Mouse (Mus musculus) thymus, adult 2 months (tissue): ENCODE data around the gene Jarid2. TPM values are rescaled to one million over a fixed set of nuclear protein-coding genes. Genes with fewer than 3 reads are reported as not detected.

Source experiments
- DNase-seq: peaks from one replicate; pipeline ENCODE4 v3.0.0; 2021
- H3K27ac ChIP-seq: fragments of 200-500 bp; 2 replicates; pipeline ENCODE4 v1.5.1; 2012; ENCODE audit warnings: low read length, control low read depth; ENCODE audit not compliant: control insufficient read depth, insufficient read depth
- H3K27me3 ChIP-seq: fragments of 200-500 bp; 2 replicates; pipeline ENCODE4 v1.6.1; 2012; ENCODE audit warnings: mild to moderate bottlenecking, low read length, moderate library complexity, mixed read lengths; ENCODE audit not compliant: control insufficient read depth, insufficient read depth
- H3K36me3 ChIP-seq: fragments of 200-500 bp; 2 replicates; pipeline ENCODE4 v1.6.1; 2012; ENCODE audit warnings: mild to moderate bottlenecking, low read length, moderate library complexity; ENCODE audit not compliant: control insufficient read depth, insufficient read depth
- H3K4me1 ChIP-seq: fragments of 200-500 bp; replicated peaks from 2 replicates; pipeline ENCODE4 v1.6.1; 2012; ENCODE audit warnings: low read length; ENCODE audit not compliant: control insufficient read depth, insufficient read depth
- H3K4me3 ChIP-seq: fragments of 200-500 bp; 2 replicates; pipeline ENCODE4 v1.5.1; 2012; ENCODE audit warnings: mild to moderate bottlenecking, low read length, control low read depth, moderate library complexity; ENCODE audit not compliant: control insufficient read depth, insufficient read depth
- CTCF ChIP-seq: fragments of 200-500 bp; IDR thresholded peaks from 2 replicates; pipeline ENCODE4 v1.5.1; 2012; ENCODE audit warnings: mild to moderate bottlenecking, control low read depth, low read length, moderate library complexity, borderline replicate concordance; ENCODE audit not compliant: control insufficient read depth, poor library complexity, insufficient read depth; ENCODE audit errors: extremely low read depth
- POLR2A ChIP-seq: fragments of 200-500 bp; IDR thresholded peaks from 2 replicates; pipeline ENCODE4 v1.6.1; 2012; ENCODE audit warnings: mild to moderate bottlenecking, low read length, control low read depth, moderate library complexity; ENCODE audit not compliant: control insufficient read depth, poor library complexity, insufficient read depth; ENCODE audit errors: extremely low read depth
- WGBS: fragments of 180-500 bp; shearing (Covaris S2); methylation state at CpG from one replicate; pipeline ENCODE4 v1.1.7; 2018; 5-methylcytosine and 5-hydroxymethylcytosine counted together
- polyA plus RNA-seq: library from polyadenylated mRNA; depleted of rRNA; stranded (reverse); fragments of >200 nt; gene quantifications from 2 replicates; pipeline ENCODE4 v1.2.3, GENCODE M21; 2012; rRNA removed

Gene Jarid2
- 23.7 and 24.8 TPM in 2 replicates for polyA plus RNA-seq

DNA sequence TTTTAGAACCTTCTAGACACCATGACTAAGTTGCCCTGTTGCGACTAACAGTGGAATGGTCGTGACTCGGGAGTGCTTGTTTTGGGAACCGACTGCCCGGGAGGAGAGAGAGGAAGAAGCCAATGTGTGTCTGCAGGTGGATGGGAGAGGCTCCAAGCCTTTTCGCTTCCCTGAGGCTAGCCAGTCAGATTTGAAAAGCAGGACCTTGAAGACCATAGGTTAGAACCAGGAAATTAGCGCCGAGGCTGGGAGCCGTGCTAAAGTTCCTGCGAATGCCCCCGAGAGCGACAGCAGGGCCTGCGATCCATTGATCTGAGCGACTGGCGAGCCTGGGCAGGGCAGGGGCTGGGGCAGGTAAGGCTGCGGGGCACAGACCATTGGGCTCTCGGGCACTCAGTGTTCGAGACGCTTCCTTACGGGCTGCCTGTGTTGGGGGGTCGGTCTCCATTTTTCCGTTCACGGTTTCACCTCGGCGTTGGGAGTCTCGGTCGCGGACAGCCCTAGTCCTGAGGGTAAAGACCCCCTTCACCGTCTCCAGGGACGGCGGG, at the start of gene Jarid2:
Gene Jarid2, plus strand, starts transcription at position 51 of the 548 bp plus-strand sequence.
- TF ChIP-seq POLR2A (no peak), CTCF (no peak)
- H3K4me1 ChIP-seq, result peaks cover 7% of the 10 kb centered on the region
- no peak within 1 kb of the TSS for H3K27ac ChIP-seq
- DNase-seq, result peak; percentile 49
- H3K4me3 ChIP-seq, result peak within 1 kb of the TSS; percentile 95
- WGBS, result 8% methylated on average over 31 of the region's 31 CpGs
- no peaks in the 10 kb centered on the region for H3K36me3 ChIP-seq
- H3K27me3 ChIP-seq, result no peaks in the 10 kb centered on the region

GRCm38 (mm10) chr13:44681051-44681450, 48.2 kb upstream of the Jarid2 start:
- DNase-seq, result no peak
- no peak overlapping the region for H3K27ac ChIP-seq
- no peak overlapping the region for H3K4me3 ChIP-seq
- 93% methylated on average over 7 of the region's 7 CpGs for WGBS
- no peaks in the 10 kb centered on the region for H3K36me3 ChIP-seq
- H3K27me3 ChIP-seq, result no peaks in the 10 kb centered on the region
- no peaks in the 10 kb centered on the region for H3K4me1 ChIP-seq
- TF ChIP-seq CTCF (no peak), POLR2A (no peak)

DNA sequence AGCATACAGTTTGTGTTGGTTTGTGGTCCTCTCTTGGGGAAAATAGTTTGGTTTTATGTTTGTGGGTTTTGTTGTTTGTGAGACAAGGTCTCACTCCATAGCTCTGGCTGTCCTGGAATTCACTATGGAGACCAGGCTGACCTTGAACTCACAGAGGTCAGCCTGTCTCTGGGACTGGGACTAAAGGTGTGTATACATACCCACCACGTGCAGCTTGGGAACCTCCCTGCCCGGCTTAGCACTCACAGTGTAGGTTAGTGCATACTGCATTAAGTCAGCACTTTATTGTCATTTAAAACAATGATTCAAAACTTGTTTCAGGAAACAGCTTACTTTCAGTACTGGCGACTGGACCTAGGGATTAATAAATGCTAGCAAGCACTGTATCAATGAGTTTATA, 41.1 kb upstream of the Jarid2 start:
- WGBS, result 95% methylated on average over 3 of the region's 3 CpGs

DNA sequence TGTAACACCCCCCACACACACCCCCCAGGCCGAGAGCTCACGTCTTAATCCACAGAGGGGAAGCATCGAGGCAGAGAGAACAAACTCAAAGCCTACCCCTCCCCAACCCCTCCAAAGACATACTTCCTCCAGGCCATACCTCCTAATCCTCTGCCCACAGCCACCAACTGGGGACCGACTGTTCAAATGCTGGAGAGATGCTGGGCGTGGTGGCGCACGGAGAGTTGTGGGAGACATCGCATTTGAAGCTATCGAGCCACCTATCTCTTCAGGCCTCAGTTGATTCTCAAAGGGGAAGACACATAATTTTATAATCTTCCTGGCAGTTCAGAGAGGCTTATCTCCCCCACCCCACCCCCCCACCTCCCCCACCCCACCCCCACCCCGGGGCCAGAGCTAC, 31.6 kb upstream of the Jarid2 start:
- no peak overlapping the region for H3K27ac ChIP-seq
- H3K4me1 ChIP-seq, result no peaks in the 10 kb centered on the region
- 91% methylated on average over 10 of the region's 10 CpGs for WGBS
- DNase-seq, result no peak
- no peak overlapping the region for H3K4me3 ChIP-seq
- no peaks in the 10 kb centered on the region for H3K27me3 ChIP-seq
- no peaks in the 10 kb centered on the region for H3K36me3 ChIP-seq
- TF ChIP-seq CTCF, result no peak
- TF ChIP-seq POLR2A, result no peak

More for the DNA sequence above, 41.1 kb upstream of the Jarid2 start:
- no peaks in the 10 kb centered on the region for H3K27me3 ChIP-seq
- H3K4me1 ChIP-seq, result no peaks in the 10 kb centered on the region
- no peak for DNase-seq
- H3K27ac ChIP-seq, result no peak overlapping the region
- TF ChIP-seq CTCF (no peak), POLR2A (no peak)
- H3K36me3 ChIP-seq, result no peaks in the 10 kb centered on the region
- H3K4me3 ChIP-seq, result no peak overlapping the region

DNA sequence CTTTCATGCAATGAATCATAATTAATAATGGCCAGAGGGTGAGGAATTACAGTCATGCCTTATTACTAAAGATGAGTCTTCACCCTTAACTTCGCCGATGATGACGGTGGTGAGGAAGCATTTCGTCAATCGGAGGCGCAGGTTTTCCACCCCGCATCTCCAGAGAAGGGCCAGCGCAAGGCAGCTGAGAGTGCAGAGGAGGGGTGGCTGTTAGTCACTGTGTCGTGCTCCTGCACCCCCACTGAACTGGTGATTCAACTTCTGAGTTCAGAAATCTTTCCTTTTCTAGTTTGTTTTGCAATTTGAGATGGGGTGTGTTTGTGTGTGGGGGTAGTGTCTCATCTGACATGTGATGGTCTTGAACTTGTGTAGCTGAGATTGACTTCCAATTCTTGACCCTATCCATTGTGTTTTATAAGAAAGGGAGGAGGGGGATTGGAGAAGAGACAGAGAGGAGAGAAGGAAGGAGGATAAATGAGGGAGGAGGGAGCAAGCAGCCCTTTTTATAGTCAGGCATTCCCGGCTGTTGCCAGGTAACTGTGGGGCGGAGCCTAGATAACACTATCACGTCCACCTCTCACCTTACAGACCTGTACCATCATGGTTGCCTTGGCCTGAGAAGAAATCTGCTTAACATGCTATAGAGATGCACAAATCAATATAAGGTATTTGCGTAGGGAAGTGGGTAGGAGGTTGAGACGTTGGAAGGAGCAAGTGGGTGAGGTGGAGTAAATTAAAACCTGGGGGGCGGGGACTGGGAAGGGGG, 25.1 kb upstream of the Jarid2 start:
- no peak for DNase-seq
- WGBS, result 94% methylated on average over 15 of the region's 15 CpGs
- no peaks in the 10 kb centered on the region for H3K4me1 ChIP-seq
- H3K27me3 ChIP-seq, result no peaks in the 10 kb centered on the region
- no peak overlapping the region for H3K4me3 ChIP-seq
- H3K27ac ChIP-seq, result no peak overlapping the region
- H3K36me3 ChIP-seq, result no peaks in the 10 kb centered on the region
- no peak for TF ChIP-seq CTCF
- TF ChIP-seq POLR2A, result no peak

DNA sequence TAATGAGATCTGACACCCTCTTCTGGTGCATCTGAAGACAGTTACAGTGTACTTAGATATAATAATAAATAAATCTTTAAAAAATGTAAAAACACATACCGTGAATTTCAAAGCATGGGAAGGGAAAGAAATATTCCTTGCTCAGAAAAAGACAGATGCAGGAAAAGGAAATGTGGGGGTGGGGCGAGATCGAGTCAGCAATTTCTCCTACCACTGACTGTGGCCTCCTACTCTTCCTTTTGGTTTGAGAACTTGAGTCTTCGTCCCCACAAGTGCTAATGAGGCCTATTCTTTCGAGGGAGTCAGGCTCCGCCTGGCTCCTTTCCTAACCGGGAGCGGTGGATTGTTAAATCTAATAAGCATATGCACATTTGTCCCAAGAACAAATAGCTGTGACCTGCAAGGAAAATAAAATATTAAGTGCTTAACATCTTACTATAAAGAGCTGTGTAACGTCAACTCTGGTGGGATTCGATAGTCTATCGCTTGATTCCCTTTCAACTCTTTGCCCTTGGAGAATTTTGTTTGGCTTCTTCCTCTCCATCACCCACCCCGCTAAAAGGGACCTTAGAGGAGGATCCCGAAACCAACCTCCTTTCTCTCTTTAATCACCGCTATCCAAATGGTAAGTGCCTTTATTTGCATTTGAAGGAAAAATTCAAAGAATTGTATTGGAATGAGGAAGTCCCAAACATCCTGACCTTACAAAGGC, 24.1 kb upstream of the Jarid2 start:
- no peak for DNase-seq
- no peak for TF ChIP-seq POLR2A
- no peak for TF ChIP-seq CTCF
- 78% methylated on average over 14 of the region's 14 CpGs for WGBS
- no peak overlapping the region for H3K27ac ChIP-seq
- H3K4me3 ChIP-seq, result no peak overlapping the region
- H3K4me1 ChIP-seq, result no peaks in the 10 kb centered on the region
- H3K36me3 ChIP-seq, result no peaks in the 10 kb centered on the region
- H3K27me3 ChIP-seq, result no peaks in the 10 kb centered on the region
